Mouse (Mus musculus) adrenal gland, postnatal 10 days (tissue): Measurements from ENCODE around the gene Zdhhc25. TPM values are rescaled to one million over a fixed set of nuclear protein-coding genes. Genes with fewer than 3 reads are reported as not detected.

Source experiments
- DNase-seq: peaks from one replicate; pipeline ENCODE4 v3.0.0; 2021; ENCODE audit warnings: mixed read lengths
- long read RNA-seq, 2 experiments: library from polyadenylated mRNA; stranded (forward); transcript quantifications; one replicate each; pipeline ENCODE4 v2.0.0; 2021
- total RNA-seq, 2 experiments: library from RNA; stranded (reverse); gene quantifications; 2 replicates each; pipeline ENCODE4 v1.2.3; 2021

Zdhhc25 gene
- total RNA-seq, result not detected
- long read RNA-seq, experiment 1, result 0 reads
- long read RNA-seq, experiment 2, result 0 reads

DNA sequence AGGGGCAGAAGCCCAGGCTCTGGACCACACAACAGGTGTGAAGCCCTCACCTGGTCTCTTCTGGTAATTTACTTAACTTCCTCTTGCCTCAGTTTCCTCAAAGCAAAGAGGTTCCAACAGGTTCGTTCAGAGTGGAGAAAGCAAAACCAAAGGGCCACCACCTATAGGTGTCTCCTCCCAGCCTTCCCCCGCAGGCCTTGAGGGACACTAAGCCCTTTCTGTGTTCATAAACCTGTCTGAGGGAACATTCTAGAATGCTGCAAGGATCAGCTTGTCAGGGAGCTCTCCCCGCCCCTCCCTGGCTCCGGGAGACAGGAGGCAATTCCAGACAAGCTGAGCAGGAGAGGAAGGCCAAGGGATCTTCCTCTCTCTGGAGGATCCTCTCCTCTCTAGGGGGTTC is at the start of gene Zdhhc25:
TSS of gene Zdhhc25 (plus strand) at position 301 of the 400 bp plus-strand sequence.
- DNase-seq, result no peak

DNA sequence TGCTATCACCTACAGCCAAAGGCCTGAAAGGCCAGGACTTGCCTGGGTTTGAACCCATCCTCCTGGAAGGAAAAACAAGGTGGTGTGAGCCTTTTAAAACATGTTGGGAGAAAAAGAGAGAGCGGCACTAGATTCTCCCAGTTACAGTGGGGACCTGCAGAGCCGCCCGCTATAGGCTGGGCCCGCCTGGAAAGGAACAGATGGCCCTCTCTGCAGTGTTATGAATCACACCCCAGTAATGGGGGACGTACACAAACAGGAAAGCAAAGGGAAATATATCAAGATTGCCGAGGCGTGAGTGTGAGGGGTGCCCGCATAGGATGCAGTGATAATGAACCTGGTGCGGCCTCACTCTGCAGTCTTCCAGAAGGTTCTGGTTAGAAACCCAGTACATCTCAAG is 47.2 kb upstream of the Zdhhc25 start:
- DNase-seq, result no peak

DNA sequence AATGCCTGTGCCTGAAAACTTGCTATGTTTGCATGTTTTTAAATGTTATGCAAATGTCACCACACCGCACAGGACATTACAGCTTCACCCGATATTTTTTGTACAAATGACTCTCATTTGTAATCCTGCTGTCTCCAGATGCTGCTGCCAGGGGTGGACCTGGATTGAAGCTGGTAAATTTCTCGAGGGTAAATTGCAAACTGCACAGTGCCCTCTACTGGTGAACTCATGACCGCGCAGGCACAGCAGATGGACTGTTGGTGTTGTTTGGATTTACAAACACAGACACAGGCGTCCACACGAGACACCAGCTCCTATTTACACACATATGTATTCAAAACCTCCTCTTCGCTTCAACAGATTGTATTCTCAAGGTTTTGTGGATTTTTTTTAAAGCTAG is 44.6 kb upstream of the Zdhhc25 start:
- DNase-seq, result peak; percentile 41

DNA sequence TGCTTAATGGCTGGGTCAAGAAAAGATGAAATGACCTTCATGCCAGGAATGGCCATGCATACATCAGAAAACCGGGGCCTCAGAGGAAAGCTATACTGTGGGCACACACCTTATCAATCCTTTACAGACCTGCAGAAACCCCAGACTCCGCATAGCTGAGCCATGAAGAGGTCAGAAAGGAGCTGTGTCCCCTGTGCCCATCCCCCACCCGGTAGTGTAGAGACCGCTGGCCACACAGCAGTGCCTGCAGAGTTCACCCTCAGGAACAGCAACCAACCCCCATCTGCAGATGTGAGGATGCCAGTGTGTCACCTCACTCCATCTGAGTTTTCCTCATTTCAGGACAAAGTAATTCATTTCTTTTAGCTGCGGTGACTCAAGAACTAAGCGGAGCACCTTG is 39.5 kb upstream of the Zdhhc25 start:
- DNase-seq, result no peak

DNA sequence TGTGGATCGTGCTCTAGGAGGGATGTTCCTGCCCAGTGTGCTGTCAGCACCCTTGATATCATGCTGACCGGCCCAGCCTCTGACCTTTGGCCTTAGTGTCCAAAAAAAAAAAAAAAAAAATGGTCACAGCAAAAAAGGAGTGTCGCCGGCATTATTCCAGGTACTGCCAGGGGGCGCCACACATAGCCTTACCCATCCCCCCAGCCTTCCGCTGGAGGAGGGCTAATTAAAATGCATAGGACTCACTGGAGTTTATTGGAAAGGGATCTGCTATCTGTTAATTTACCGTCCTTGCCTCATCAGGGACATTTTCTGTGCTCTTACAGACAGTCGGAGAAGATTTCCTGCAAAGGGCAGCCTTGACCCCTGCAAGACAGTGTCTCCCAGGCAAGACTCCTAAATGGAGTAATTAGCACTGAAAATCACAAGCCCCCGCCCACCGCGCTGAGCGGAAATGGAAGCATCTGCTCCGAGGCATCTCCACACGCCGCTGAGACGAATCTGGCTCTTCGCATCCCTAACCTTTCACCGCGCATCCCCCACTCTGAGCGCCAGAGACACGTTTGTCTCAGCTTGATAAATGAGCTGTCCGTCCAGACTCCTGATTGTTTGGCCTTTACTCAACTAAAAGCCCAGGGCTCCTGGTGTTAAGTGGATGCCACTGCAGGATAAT is 38.9 kb upstream of the Zdhhc25 start:
- DNase-seq, result peak; percentile 8

DNA sequence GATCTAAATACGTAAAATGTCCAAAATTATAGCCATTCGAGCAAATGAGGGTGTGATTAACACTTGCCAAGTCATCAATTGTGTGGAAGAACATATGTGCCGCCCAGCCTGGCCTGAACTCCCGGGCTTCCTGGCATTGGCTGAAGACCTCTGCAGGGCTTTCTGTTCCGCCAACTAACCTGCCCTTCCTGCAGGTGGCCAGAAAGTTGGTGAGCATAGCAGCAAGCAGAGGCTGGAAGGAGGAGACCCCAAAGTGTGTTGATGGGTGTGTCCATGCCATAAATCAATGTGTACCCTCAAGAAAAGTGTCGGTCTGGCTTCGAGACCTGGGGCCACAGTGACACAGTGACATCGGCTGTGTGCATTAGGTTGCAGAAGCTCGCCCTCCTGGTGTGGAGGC is 34.8 kb upstream of the Zdhhc25 start:
- no peak for DNase-seq

DNA sequence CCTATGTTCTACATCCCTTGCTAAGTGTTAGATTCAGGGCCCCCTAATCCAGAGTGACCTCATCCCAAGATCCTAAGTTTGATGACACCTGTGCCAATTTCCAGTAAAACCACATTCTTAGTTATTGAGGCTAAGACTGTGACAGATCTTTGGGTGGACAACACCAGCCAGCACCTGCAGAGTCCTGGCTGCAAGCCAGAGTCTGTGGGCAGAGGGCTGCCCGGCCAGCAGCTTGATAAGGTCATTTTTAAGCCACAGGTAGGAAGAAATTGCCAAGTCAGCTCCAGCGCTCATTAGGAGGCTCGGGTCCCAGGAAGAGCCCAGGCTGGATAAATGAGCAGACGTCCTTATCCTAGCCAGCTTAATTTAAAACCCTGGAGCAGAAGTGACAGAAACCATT is 34.3 kb upstream of the Zdhhc25 start:
- DNase-seq, result no peak

DNA sequence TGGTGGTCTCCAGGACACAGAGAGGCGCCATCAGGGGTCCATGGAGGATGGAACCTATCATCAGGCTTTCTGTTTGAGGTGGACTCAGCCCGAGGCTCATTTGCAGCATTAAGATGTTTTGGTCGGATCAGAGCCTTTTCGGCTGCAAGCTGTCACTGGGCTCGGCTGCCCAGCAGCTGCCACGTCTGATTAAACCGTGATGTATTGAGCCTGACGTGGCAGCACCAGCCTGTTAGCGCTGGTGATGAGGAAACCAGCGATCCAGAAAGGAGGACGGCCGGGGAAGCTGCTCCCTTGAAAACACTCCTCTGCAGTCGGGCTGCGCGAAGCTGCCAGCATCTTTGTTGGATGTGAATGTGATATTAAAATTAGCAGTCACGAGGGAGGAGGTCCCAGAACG is 29.4 kb upstream of the Zdhhc25 start:
- DNase-seq, result no peak

DNA sequence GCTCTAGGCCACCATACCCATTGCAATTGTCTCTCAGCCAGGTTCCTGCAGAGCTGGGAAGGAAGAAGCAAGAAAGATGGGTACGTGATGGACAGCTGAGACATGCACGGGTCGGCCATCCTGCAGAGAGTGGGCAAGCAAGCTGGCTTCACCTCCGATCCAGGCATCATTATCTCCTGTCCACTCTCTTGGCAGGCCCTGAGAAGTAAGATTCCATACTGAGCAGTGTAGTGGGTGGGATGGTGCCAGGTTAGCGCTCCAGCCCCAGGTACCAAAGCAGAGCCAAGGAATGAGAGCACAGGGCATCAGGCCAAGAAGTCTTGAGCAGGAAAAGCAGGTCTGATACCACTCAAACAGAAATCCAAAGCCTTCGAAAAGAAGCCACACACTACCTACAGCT is 20.6 kb upstream of the Zdhhc25 start:
- no peak for DNase-seq

DNA sequence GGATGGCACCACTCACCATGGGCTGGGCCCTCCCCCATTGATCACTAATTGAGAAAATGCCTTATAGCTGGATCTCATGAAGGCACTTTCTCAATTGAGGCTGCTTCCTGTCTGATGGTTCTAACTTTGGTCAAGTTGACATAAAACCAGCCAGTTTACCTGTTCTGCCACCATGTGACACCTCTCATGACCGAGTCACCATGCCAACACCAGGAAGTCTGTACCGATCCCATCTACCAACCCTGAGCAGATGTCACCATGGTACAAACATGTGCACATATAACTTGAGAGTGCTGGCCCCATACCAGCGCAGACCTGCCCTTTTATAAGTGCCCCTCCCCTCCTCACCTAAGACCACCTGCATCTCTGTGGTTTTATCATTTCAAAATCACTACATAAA is 2.4 kb downstream of the Zdhhc25 start:
- DNase-seq, result no peak

DNA sequence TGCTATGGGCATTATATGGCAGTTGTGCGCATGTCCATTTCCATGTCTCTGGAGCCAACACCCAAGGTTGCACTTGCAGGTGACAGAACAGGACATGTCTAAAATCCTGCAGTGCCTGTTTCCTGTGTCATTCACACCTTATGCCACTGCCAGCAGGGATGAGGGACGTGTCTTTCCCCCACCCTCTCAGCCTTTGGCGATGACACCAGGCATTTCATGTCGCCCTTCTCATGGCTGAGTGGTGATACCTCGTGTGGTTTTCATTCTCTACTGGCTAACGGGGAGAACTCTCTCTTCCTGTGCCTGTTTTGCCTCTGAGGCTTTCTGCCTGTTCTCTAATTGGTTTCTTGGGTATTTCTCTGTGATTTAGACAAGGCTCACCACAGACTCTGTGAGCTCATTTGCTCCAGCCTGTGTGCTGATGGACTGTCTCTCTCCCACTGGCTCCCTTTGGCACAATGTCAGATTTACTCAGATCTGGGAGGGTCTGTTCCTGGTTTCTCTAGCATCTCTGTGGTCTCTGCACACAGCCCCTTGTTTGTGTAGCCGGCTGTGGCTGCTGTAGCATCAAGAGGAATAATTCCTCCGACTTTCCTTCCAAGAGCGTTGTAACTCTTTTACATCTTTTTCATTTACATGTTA is 3.1 kb downstream of the Zdhhc25 start:
- no peak for DNase-seq

DNA sequence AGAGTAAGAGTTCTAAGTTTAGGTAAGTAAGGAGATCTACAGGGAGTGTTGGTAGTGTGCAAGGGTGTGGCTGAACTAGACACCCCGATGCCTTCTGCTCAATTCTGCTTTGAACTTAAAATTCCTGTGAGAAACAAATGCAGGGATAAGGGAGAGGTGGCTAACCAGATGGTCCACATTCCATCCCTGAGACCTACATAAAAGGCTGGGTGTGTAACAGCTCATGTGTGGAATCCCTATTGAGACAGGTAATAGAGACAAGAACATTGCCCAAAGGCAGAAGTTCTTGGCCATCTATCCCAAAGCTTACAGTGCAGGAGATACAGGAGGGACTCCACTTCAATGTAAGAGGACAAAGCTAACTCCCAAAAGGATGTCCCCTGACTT is 3.6 kb downstream of the Zdhhc25 start:
- no peak for DNase-seq

DNA sequence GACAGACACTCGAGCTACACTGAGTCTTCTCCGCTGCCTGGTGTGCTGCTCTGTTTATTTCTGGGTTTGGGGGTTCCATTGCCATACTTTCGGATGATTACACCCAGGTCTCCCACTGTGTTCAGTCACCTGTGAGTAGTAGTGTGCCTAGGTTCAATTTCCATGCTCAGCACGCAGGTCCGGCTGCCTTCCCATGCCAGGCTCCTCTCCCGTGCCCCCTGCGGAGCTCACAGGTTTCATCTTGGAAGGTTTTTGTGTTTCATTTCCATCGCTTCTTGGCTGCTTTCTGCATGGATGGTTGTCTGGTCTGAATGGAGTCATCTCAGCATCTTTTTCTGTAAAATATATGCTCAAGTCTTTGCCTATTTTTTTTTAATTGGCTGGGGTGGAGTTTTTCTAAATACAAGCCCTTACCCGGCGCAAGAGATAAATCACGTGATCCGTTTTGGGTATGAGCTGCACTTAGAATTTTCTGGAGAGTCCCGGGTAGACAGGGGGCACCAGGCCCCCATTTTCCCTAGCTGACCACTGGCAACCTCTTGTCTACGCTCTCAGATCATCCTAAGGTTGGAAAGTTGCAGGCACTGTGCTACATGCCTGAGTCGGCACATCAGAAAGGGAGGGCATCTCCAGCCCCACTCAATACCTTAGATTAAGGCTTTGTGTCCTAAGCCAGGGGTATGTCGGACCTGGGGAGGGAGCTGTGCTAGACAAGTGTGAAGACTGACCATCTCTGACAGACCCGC is 4.7 kb downstream of the Zdhhc25 start:
- no peak for DNase-seq

DNA sequence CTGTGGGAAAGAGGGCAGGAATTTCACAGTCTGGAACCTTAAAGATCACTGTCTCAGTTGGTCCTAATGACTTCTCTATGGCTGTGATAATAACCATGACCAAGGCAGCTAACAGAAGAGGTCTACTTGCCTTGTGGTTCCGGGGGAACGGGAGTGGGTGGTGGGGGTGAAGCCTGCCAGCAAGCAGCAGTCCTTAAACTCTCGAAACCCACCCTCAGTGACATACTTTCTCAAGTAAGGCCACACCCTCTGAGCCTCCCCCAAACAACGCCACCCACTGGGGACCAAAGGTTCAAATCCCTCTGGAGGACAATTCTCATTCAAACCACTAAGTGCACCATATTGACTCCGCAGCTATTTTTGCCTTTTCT is 5.3 kb downstream of the Zdhhc25 start:
- DNase-seq, result no peak

DNA sequence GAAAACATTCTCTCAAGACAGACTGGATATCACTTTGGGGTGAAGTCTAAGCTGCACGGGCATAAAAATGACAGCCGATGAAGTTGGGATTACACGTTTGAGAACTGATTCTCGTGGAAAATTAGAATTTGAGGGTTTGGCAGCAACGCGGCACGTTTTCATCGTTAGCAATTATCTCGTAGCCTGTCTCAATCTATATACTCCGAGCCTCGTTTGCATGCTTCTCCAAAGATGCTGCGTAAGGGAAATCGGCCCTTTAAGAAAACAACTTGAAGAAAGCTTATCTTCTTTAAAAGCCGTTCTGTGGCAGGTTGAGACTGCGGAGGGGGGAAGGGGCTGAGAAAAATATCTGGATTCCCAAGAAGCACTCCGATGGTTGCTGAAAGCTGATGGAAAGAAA is 17.0 kb downstream of the Zdhhc25 start:
- DNase-seq, result no peak

DNA sequence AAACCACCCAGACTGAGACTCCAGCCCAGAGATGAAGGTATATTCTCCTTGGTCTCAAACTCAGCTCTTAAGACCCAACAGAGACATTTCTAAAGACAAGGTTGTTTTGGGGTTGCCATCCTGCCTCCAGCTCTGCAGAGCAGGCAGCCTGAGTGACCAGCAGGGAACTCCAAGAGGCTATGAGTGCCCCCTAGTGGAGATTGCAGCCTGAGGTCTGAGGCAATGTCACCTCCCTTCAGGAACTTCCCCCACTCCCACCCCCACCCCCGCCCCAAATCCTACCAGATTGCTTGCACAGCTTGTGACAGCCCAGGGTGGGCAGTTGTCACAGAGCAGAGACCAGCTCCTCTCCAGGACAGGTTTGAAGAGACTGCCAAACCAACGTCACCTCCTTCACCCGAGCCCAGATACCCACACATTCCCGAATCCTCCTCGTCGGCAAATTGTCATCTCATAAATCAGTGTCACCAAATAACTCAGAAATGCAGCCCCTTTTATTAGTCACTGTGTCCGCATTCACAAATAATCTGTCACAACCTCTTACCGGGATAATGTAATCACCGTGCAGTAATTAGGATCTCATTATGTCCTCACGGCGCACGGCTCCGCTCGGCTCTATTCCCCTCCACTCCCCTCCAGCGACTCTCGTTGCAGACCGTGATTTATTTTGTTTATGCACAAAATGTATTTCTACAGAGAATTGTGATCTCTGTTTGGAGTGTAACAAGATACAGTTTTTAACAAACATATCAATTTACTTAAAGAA is 18.1 kb downstream of the Zdhhc25 start:
- DNase-seq, result peak; percentile 42

DNA sequence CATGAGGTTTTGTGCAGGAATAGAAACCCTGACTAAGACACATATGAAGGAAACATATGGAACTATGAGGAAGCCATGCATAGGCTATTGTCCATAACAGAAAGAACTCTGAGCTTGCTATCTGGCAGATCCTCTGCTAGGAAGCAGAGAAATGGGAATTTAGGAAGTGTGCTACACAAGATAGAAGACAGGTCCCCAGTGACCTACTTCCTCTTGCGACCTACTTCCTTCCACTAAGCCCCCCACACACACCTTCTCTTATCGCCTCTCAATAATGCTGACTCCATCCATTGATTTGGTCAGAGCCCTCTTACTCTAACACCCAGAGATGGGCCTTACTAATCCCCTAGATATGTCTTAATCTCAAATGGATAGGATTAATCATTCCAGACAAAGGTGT is 19.9 kb downstream of the Zdhhc25 start:
- DNase-seq, result no peak

DNA sequence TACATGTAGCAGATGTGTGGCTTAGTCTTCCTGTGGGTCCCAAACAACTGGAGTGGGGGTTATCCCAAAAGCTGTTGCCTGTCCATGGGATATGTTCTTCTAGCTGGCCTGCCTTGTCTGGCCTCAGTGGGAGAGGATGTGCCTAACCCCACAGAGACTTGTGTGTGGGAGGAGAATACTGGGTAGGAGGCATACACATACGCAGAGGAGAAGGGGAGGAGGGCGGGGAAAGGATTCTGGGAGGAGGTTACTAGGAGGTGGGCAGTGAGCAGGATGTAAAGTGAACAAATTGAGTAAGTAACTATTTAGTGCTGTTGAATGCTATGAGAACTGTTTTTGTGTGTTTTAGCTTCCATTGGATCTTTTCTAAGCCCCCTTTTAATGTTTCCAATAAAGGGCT is 23.8 kb downstream of the Zdhhc25 start:
- DNase-seq, result no peak

DNA sequence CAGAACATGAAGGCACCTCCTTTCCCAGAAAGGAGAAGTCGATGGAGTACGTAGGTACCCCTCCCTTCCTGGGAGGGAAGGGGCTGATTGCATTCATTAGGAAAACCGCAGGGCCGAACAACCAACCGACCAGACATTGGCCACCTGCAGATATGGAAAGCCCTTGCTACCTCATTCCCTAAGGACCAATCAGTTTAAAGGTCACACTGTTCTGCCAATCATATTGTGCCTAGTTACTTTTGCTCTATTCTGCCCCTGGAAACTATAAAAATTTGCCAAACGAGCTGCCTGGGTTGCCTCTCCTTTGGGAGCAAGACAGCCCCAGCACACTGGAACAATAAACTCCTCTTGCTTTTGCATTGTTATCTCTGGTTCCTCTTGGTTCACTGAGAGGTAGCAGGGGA is 24.8 kb downstream of the Zdhhc25 start:
- no peak for DNase-seq

DNA sequence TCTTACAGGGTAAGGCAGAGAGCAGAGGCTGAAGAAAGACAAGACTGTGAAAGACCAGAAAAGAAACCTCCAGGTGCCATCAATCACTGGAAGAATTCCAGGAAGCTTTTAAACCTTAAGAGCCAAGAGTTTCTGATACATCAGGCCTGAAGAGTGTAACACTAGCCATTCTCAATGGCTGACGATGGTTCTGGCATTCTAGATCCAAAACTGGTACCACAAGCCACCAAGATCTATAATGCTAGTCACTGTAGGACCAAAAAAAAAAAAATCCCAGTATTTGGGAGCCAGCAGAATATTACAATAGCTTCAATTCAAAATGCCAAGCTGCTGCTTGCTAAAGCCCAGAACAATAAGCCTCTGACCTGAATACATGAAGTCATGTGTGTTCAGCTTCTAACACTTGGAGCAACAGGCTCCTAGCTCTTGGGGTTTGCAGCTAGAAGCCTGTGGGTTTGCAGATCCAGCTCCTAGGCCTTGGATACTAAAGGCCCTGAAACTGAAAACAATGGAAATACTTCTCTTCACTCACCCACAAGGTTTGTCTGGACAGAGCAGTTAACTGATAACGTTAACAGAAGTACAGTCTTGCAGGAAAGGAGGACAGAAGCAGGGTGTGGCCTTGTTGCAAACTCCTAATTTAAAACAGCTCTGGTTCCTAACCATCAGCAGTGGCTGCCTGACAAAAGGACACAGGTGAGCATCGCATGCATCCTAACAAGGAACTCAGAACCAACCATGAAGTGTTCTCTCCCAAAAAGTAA is 25.4 kb downstream of the Zdhhc25 start:
- no peak for DNase-seq

DNA sequence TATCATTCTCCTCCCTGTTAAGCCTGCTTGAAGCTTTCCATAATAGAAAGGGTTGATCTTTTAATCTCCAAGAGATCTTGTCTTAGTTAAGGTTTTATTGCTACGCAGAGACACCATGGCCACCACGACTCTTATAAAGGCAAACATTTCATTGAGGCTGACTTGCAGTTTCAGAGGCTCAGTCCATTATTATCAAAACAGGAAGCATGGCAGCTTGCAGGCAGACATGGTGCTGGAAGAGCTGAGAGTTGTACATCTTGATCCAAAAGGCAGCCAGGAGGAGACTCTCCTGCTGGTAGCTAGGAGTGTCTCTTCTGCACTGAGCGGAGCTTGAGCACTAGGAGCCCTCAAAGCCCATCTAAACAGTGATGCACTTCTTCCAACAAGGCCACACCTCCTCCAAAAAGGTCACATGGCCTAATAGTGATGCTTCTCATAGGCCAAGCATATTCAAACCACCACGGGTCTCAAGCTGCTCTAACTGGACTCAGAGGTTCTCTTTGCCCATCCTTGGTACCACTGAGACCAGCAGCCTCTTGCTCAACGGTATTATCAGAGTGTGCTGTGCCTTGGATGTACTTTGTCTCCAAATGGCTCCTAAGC is 26.9 kb downstream of the Zdhhc25 start:
- DNase-seq, result no peak
